Mouse (Mus musculus): ENCODE measurements around the gene Lpar2. TPM values are rescaled to one million over a fixed set of nuclear protein-coding genes. Genes with fewer than 3 reads are reported as not detected.

Gene Lpar2
- polyA plus RNA-seq, 1 experiment from 2014 or later, result 0.56 TPM

GRCm38 (mm10) chr8:69877396-69877795 lies 55.2 kb downstream of the Lpar2 start:
- peaks cover 29% of the 10 kb centered on the region for H3K27me3 ChIP-seq (replicated peaks; ENCODE audit: insufficient read depth, low read length)
- H3K9ac ChIP-seq (replicated peaks; ENCODE audit: low read depth), result no peak overlapping the region
- no peak overlapping the region for H3K27ac ChIP-seq (ENCODE audit: low read length)
- no peaks in the 10 kb centered on the region for H3K36me3 ChIP-seq (ENCODE audit: insufficient read depth, low read length)
- DNase-seq (ENCODE audit: low spot score), result no peak
- H3K4me2 ChIP-seq (replicated peaks; ENCODE audit: low read depth, low read length), result no peak overlapping the region
- no peak for ATAC-seq
- TF ChIP-seq EP300 (IDR thresholded peaks at IDR 0.05) (no peak), CTCF (IDR thresholded peaks at IDR 0.05) (no peak)
- no peak overlapping the region for H3K4me3 ChIP-seq (ENCODE audit: low read depth, low read length)
- H3K9me3 ChIP-seq (ENCODE audit: low read length), result no peaks in the 10 kb centered on the region
- H3K4me1 ChIP-seq (ENCODE audit: insufficient read depth, low read depth, low read length), result peaks cover 6% of the 10 kb centered on the region; the same call in 1 of the 2 replicates
- 87% methylated on average over 4 of the region's 4 CpGs for WGBS

GRCm38 (mm10) chr8:69877992-69878391 lies 55.8 kb downstream of the Lpar2 start:
- Histone ChIP-seq H3K4me2 (replicated peaks; ENCODE audit: low read depth, low read length) (no peak overlapping the region), H3K36me3 (ENCODE audit: insufficient read depth, low read length) (no peaks in the 10 kb centered on the region), H3K9ac (replicated peaks; ENCODE audit: low read depth) (no peak overlapping the region), H3K4me3 (ENCODE audit: low read depth, low read length) (no peak overlapping the region), H3K4me1 (ENCODE audit: insufficient read depth, low read depth, low read length) (peaks cover 6% of the 10 kb centered on the region; the same call in 1 of the 2 replicates), H3K27me3 (replicated peaks; ENCODE audit: insufficient read depth, low read length) (peaks cover 35% of the 10 kb centered on the region), H3K27ac (ENCODE audit: low read length) (no peak overlapping the region), H3K9me3 (ENCODE audit: low read length) (no peaks in the 10 kb centered on the region)
- ATAC-seq (no peak), DNase-seq (ENCODE audit: low spot score) (no peak)
- whole genome bisulfite sequencing, result 60% methylated on average over 3 of the region's 3 CpGs
- no peak for TF ChIP-seq CTCF (IDR thresholded peaks at IDR 0.05)

- ATAC-seq, result no peak
Measured at GRCm38 (mm10) chr8:69879678-69880077, 57.4 kb downstream of the Lpar2 start.

More at GRCm38 (mm10) chr8:69879678-69880077, 57.4 kb downstream of the Lpar2 start:
- Histone ChIP-seq H3K9ac (replicated peaks; ENCODE audit: low read depth) (no peak overlapping the region), H3K4me2 (replicated peaks; ENCODE audit: low read depth, low read length) (no peak overlapping the region), H3K27me3 (replicated peaks; ENCODE audit: insufficient read depth, low read length) (peaks cover 52% of the 10 kb centered on the region), H3K36me3 (ENCODE audit: insufficient read depth, low read length) (no peaks in the 10 kb centered on the region), H3K4me3 (ENCODE audit: low read depth, low read length) (no peak overlapping the region), H3K9me3 (ENCODE audit: low read length) (no peaks in the 10 kb centered on the region), H3K4me1 (ENCODE audit: insufficient read depth, low read depth, low read length) (peaks cover 6% of the 10 kb centered on the region; the same call in 1 of the 2 replicates), H3K27ac (ENCODE audit: low read length) (no peak overlapping the region)
- no peak for DNase-seq (ENCODE audit: low spot score)
- TF ChIP-seq EP300 (IDR thresholded peaks at IDR 0.05) (no peak), CTCF (IDR thresholded peaks at IDR 0.05) (no peak)
- WGBS, result 63% methylated on average over 8 of the region's 8 CpGs

Other genes with a start within 250 kb of the Lpar2 start
- gene Zfp868, start 196.9 kb upstream of the Lpar2 start, polyA plus RNA-seq (2015; fragmentation: Nextera tagmentation; extraction: Ambion mirVana), result 15.2 and 16.1 TPM in 2 replicates
- 0.95 and 1.1 TPM in 2 replicates for gene Zfp964, start 167.9 kb upstream of the Lpar2 start, polyA plus RNA-seq (2015; fragmentation: Nextera tagmentation; extraction: Ambion mirVana)
- gene Zfp869, start 111.7 kb upstream of the Lpar2 start, polyA plus RNA-seq (2015; fragmentation: Nextera tagmentation; extraction: Ambion mirVana), result 14.6 and 16.8 TPM in 2 replicates
- 6.6 and 7.1 TPM in 2 replicates for gene Zfp963, start 72.5 kb upstream of the Lpar2 start, polyA plus RNA-seq (2015; fragmentation: Nextera tagmentation; extraction: Ambion mirVana)
- 0.19 and 0.41 TPM in 2 replicates for gene Gm20422, start 47.5 kb upstream of the Lpar2 start, polyA plus RNA-seq (2015; fragmentation: Nextera tagmentation; extraction: Ambion mirVana)
- gene Atp13a1, start 31.3 kb upstream of the Lpar2 start, polyA plus RNA-seq (2015; fragmentation: Nextera tagmentation; extraction: Ambion mirVana), result 21.2 and 21.6 TPM in 2 replicates
- gene Zfp866, start 31.3 kb upstream of the Lpar2 start, polyA plus RNA-seq (2015; fragmentation: Nextera tagmentation; extraction: Ambion mirVana), result 12.8 and 13.2 TPM in 2 replicates
- gene Gmip, start 13.8 kb upstream of the Lpar2 start, polyA plus RNA-seq (2015; fragmentation: Nextera tagmentation; extraction: Ambion mirVana), result 8.4 and 8.6 TPM in 2 replicates
- 15.9 and 17.0 TPM in 2 replicates for gene Pbx4, start 10.1 kb downstream of the Lpar2 start, polyA plus RNA-seq (2015; fragmentation: Nextera tagmentation; extraction: Ambion mirVana)
- 0.17 and 0.36 TPM in 2 replicates for gene Cilp2, start 65.3 kb downstream of the Lpar2 start, polyA plus RNA-seq (2015; fragmentation: Nextera tagmentation; extraction: Ambion mirVana)
- gene Tssk6, start 79.8 kb downstream of the Lpar2 start, polyA plus RNA-seq (2015; fragmentation: Nextera tagmentation; extraction: Ambion mirVana), result 1.9 and 2.3 TPM in 2 replicates
- gene Ndufa13, start 80.1 kb downstream of the Lpar2 start, polyA plus RNA-seq (2015; fragmentation: Nextera tagmentation; extraction: Ambion mirVana), result 165 and 177 TPM in 2 replicates
- gene Yjefn3, start 80.3 kb downstream of the Lpar2 start, polyA plus RNA-seq (2015; fragmentation: Nextera tagmentation; extraction: Ambion mirVana), result 2.1 and 3.4 TPM in 2 replicates
- gene Gatad2a, start 174.0 kb downstream of the Lpar2 start, polyA plus RNA-seq (2015; fragmentation: Nextera tagmentation; extraction: Ambion mirVana), result 40.9 and 41.8 TPM in 2 replicates
- 37.1 and 37.2 TPM in 2 replicates for gene Mau2, start 220.3 kb downstream of the Lpar2 start, polyA plus RNA-seq (2015; fragmentation: Nextera tagmentation; extraction: Ambion mirVana)
- 25.4 and 27.3 TPM in 2 replicates for gene Sugp1, start 220.4 kb downstream of the Lpar2 start, polyA plus RNA-seq (2015; fragmentation: Nextera tagmentation; extraction: Ambion mirVana)